Mouse (Mus musculus) embryonic facial prominence, embryonic 15.5 days (tissue): ENCODE measurements around the gene Adcy9. TPM values are rescaled to one million over a fixed set of nuclear protein-coding genes. Genes with fewer than 3 reads are reported as not detected.
A peak's percentile ranks its signal among the peaks of the same experiment; 100 is the strongest.

Source experiments
- ATAC-seq: fragments of 200-750 bp; cut with Nextera tagmentation; 2 replicates; pipeline ENCODE4 v1.8.0; 2017; ENCODE audit warnings: low read depth, moderate TSS enrichment; ENCODE audit not compliant: insufficient number of reproducible peaks, low FRiP score, low TSS enrichment
- H3K27ac ChIP-seq: fragments of 300-500 bp; sonication (generic); replicated peaks from 2 replicates; pipeline ENCODE4 v1.5.1; 2015; ENCODE audit warnings: mild to moderate bottlenecking, inconsistent platforms
- H3K27me3 ChIP-seq: fragments of 300-500 bp; sonication (generic); 2 replicates; pipeline ENCODE4 v1.6.1; 2015; ENCODE audit warnings: inconsistent platforms
- H3K36me3 ChIP-seq: fragments of 300-500 bp; sonication (generic); 2 replicates; pipeline ENCODE4 v1.6.1; 2015; ENCODE audit warnings: mild to moderate bottlenecking, inconsistent platforms
- H3K4me1 ChIP-seq: fragments of 300-500 bp; sonication (generic); 2 replicates; pipeline ENCODE4 v1.6.1; 2015; ENCODE audit warnings: inconsistent platforms
- H3K4me2 ChIP-seq: fragments of 300-500 bp; sonication (generic); replicated peaks from 2 replicates; pipeline ENCODE4 v1.6.1; 2015; ENCODE audit warnings: mild to moderate bottlenecking, inconsistent platforms
- H3K4me3 ChIP-seq: fragments of 300-500 bp; sonication (generic); replicated peaks from 2 replicates; pipeline ENCODE4 v1.5.1; 2015; ENCODE audit warnings: mild to moderate bottlenecking, inconsistent platforms
- H3K9ac ChIP-seq: fragments of 300-500 bp; sonication (generic); 2 replicates; pipeline ENCODE4 v1.6.1; 2015; ENCODE audit warnings: inconsistent platforms
- H3K9me3 ChIP-seq: fragments of 300-500 bp; sonication (generic); replicated peaks from 2 replicates; pipeline ENCODE4 v1.6.1; 2016; ENCODE audit warnings: inconsistent platforms
- WGBS: fragments of 180-500 bp; shearing (Covaris S2); methylation state at CpG from one replicate; pipeline ENCODE4 v1.1.7; 2015; 5-methylcytosine and 5-hydroxymethylcytosine counted together
- polyA plus RNA-seq: library from polyadenylated mRNA; unstranded; fragments of >200 nt; fragmentation: Nextera tagmentation; extraction: Ambion mirVana; gene quantifications from 2 replicates; pipeline ENCODE4 v1.2.1, GENCODE M21; 2015

Gene Adcy9
- polyA plus RNA-seq, 1 experiment from 2014 or later, result 2.2 TPM

GRCm38 (mm10) chr16:4418072-4418471 lies 2.2 kb downstream of the Adcy9 start:
- 91% methylated on average over 11 of the region's 11 CpGs for WGBS
- peaks cover 8% of the 10 kb centered on the region for H3K27me3 ChIP-seq
- peak overlapping the region; percentile 94; the same call in 1 of the 2 replicates for H3K4me2 ChIP-seq
- H3K4me3 ChIP-seq, result 0 out of 2 replicates have a peak overlapping the region, but pooled peaks have one; percentile 75
- no peak overlapping the region for H3K9ac ChIP-seq
- H3K36me3 ChIP-seq, result no peaks in the 10 kb centered on the region
- no peak overlapping the region for H3K27ac ChIP-seq
- peaks cover 55% of the 10 kb centered on the region for H3K4me1 ChIP-seq
- no peaks in the 10 kb centered on the region for H3K9me3 ChIP-seq
- no peak for ATAC-seq

- H3K4me1 ChIP-seq, result peaks cover 55% of the 10 kb centered on the region
- H3K27me3 ChIP-seq, result peaks cover 8% of the 10 kb centered on the region
- no peak for ATAC-seq
- H3K4me2 ChIP-seq, result peak overlapping the region; percentile 17; the same call in 1 of the 2 replicates
- no peaks in the 10 kb centered on the region for H3K36me3 ChIP-seq
- H3K9me3 ChIP-seq, result no peaks in the 10 kb centered on the region
- H3K4me3 ChIP-seq, result 0 out of 2 replicates have a peak overlapping the region, but pooled peaks have one; percentile 1
- no peak overlapping the region for H3K27ac ChIP-seq
- H3K9ac ChIP-seq, result no peak overlapping the region
- WGBS, result 76% methylated on average over 7 of the region's 7 CpGs
Observed at GRCm38 (mm10) chr16:4417455-4417854, 2.8 kb downstream of the Adcy9 start.

- 74% methylated on average over 8 of the region's 8 CpGs for WGBS
- H3K4me1 ChIP-seq, result peaks cover 49% of the 10 kb centered on the region
- no peaks in the 10 kb centered on the region for H3K9me3 ChIP-seq
- peaks cover 8% of the 10 kb centered on the region for H3K27me3 ChIP-seq
- no peak overlapping the region for H3K9ac ChIP-seq
- H3K4me2 ChIP-seq, result peak overlapping the region; percentile 4; the same call in 1 of the 2 replicates
- no peak for ATAC-seq
- no peak overlapping the region for H3K4me3 ChIP-seq
- H3K27ac ChIP-seq, result no peak overlapping the region
- H3K36me3 ChIP-seq, result no peaks in the 10 kb centered on the region
Observed at GRCm38 (mm10) chr16:4414881-4415585, 5.3 kb downstream of the Adcy9 start.

- H3K9me3 ChIP-seq, result no peaks in the 10 kb centered on the region
- H3K36me3 ChIP-seq, result no peaks in the 10 kb centered on the region
- ATAC-seq, result no peak
- H3K4me3 ChIP-seq, result no peak overlapping the region
- 58% methylated on average over 9 of the region's 9 CpGs for WGBS
- H3K27me3 ChIP-seq, result peaks cover 8% of the 10 kb centered on the region
- peaks cover 44% of the 10 kb centered on the region for H3K4me1 ChIP-seq
- H3K27ac ChIP-seq, result no peak overlapping the region
- H3K4me2 ChIP-seq, result no peak overlapping the region
- H3K9ac ChIP-seq, result no peak overlapping the region
Observed at GRCm38 (mm10) chr16:4413988-4414880, 6.1 kb downstream of the Adcy9 start.

- no peak overlapping the region for H3K4me3 ChIP-seq
- H3K36me3 ChIP-seq, result no peaks in the 10 kb centered on the region
- no peaks in the 10 kb centered on the region for H3K9me3 ChIP-seq
- H3K4me1 ChIP-seq, result peaks cover 34% of the 10 kb centered on the region
- ATAC-seq, result no peak
- 50% methylated on average over 14 of the region's 14 CpGs for WGBS
- H3K27me3 ChIP-seq, result peaks cover under 1% of the 10 kb centered on the region
- H3K4me2 ChIP-seq, result no peak overlapping the region
- H3K27ac ChIP-seq, result no peak overlapping the region
- H3K9ac ChIP-seq, result no peak overlapping the region
Observed at GRCm38 (mm10) chr16:4413301-4413700, 7.0 kb downstream of the Adcy9 start.

GRCm38 (mm10) chr16:4412298-4412697 lies 8.0 kb downstream of the Adcy9 start:
- 86% methylated on average over 4 of the region's 4 CpGs for WGBS
- no peak for ATAC-seq
- Histone ChIP-seq H3K36me3 (no peaks in the 10 kb centered on the region), H3K27ac (no peak overlapping the region), H3K9ac (no peak overlapping the region), H3K9me3 (no peaks in the 10 kb centered on the region), H3K4me2 (no peak overlapping the region), H3K27me3 (no peaks in the 10 kb centered on the region), H3K4me1 (peaks cover 26% of the 10 kb centered on the region), H3K4me3 (no peak overlapping the region)

GRCm38 (mm10) chr16:4411296-4411695 lies 9.0 kb downstream of the Adcy9 start:
- Histone ChIP-seq H3K4me1 (peaks cover 22% of the 10 kb centered on the region), H3K27me3 (no peaks in the 10 kb centered on the region), H3K36me3 (no peaks in the 10 kb centered on the region), H3K9me3 (no peaks in the 10 kb centered on the region), H3K4me3 (no peak overlapping the region), H3K9ac (no peak overlapping the region), H3K27ac (no peak overlapping the region), H3K4me2 (no peak overlapping the region)
- no peak for ATAC-seq
- WGBS, result 47% methylated on average over 2 of the region's 2 CpGs

- Histone ChIP-seq H3K4me2 (no peak overlapping the region), H3K4me3 (no peak overlapping the region), H3K9ac (no peak overlapping the region), H3K27ac (no peak overlapping the region), H3K36me3 (no peaks in the 10 kb centered on the region), H3K4me1 (peaks cover 12% of the 10 kb centered on the region), H3K27me3 (no peaks in the 10 kb centered on the region), H3K9me3 (no peaks in the 10 kb centered on the region)
- ATAC-seq, result no peak
- 74% methylated on average over 2 of the region's 2 CpGs for WGBS
Observed at GRCm38 (mm10) chr16:4407536-4407935, 12.8 kb downstream of the Adcy9 start.

- H3K27ac ChIP-seq, result no peak overlapping the region
- H3K4me1 ChIP-seq, result peaks cover 15% of the 10 kb centered on the region
- H3K36me3 ChIP-seq, result no peaks in the 10 kb centered on the region
- no peak; the same call in 1 of the 2 replicates for ATAC-seq
- H3K27me3 ChIP-seq, result no peaks in the 10 kb centered on the region
- WGBS, result 60% methylated on average over 4 of the region's 4 CpGs
- H3K9ac ChIP-seq, result no peak overlapping the region
- no peak overlapping the region for H3K4me2 ChIP-seq
- no peak overlapping the region for H3K4me3 ChIP-seq
- H3K9me3 ChIP-seq, result no peaks in the 10 kb centered on the region
Observed at GRCm38 (mm10) chr16:4406706-4407105, 13.6 kb downstream of the Adcy9 start.

GRCm38 (mm10) chr16:4406047-4406586 lies 14.2 kb downstream of the Adcy9 start:
- H3K9ac ChIP-seq, result no peak overlapping the region
- H3K36me3 ChIP-seq, result no peaks in the 10 kb centered on the region
- no peak for ATAC-seq
- H3K4me2 ChIP-seq, result no peak overlapping the region
- no peak overlapping the region for H3K4me3 ChIP-seq
- H3K27me3 ChIP-seq, result no peaks in the 10 kb centered on the region
- H3K4me1 ChIP-seq, result peaks cover 18% of the 10 kb centered on the region
- no peak overlapping the region for H3K27ac ChIP-seq
- 63% methylated on average over 6 of the region's 6 CpGs for WGBS
- H3K9me3 ChIP-seq, result no peaks in the 10 kb centered on the region
